In genomic region chrX:16817261-16817769, GRCm38 (mm10) we compare ENCODE assay signal across 7 mouse cellular contexts. TPM values are rescaled to one million over a fixed set of nuclear protein-coding genes. Genes with fewer than 3 reads are reported as not detected.
DNase-seq lines count a peak whose midpoint lies in the region; ATAC-seq and TF ChIP-seq lines count a peak whose summit lies in the region.

TSS of gene Maob (minus strand) at chrX:16817366.

- no peaks in the 10 kb centered on the region for H3K36me3 ChIP-seq in liver, adult 2 months (ENCODE audit: control insufficient read depth, insufficient read depth, low read length)

- H3K4me3 ChIP-seq in liver, adult 2 months (ENCODE audit: insufficient read depth, low read depth, low read length): peak within 1 kb of the TSS; percentile 95

- no peak for ATAC-seq in activated CD4-positive, CD25-positive, alpha-beta regulatory T cell, adult 4 months

- WGBS in liver, adult 2 months: under 1% methylated on average over 18 of the region's 18 CpGs

- H3K79me2 ChIP-seq in liver, adult 2 months (ENCODE audit: control insufficient read depth, insufficient read depth, low read length): no peaks in the 10 kb centered on the region; the same call in 1 of the 2 replicates

- TF ChIP-seq CTCF in liver, adult 2 months (IDR thresholded peaks at IDR 0.05; ENCODE audit: low read depth, low read length): no peak

- H3K27me3 ChIP-seq in liver, adult 2 months (ENCODE audit: control insufficient read depth, insufficient read depth, low read length): no peaks in the 10 kb centered on the region

- TF ChIP-seq POLR2A in liver, adult 2 months (IDR thresholded peaks at IDR 0.05; ENCODE audit: extremely low read depth, insufficient read depth, low read length): peak; percentile 69; the same call in 1 of the 2 replicates

- H3K27ac ChIP-seq in liver, adult 2 months (replicated peaks; ENCODE audit: insufficient read depth, low read depth, low read length): peak within 1 kb of the TSS; percentile 97

- peaks cover 2% of the 10 kb centered on the region for H3K4me1 ChIP-seq in liver, adult 2 months (ENCODE audit: control insufficient read depth, insufficient read depth, low read length)

- DNase-seq in adrenal gland, adult 8-10 months: peak; percentile 12
- DNase-seq in embryo, embryonic 10.5 days (ENCODE audit: low spot score): peak; percentile 54
- peak; percentile 64 to 71 for DNase-seq in heart, adult 18-20 months
- peak; percentile 11 for DNase-seq in kidney, adult 9 months
- DNase-seq in liver, adult 2 months (ENCODE audit: extremely low read depth, low read depth, low spot score): peak; percentile 93
- peak; percentile 32 for DNase-seq in neural tube, embryonic 10.5 days (ENCODE audit: extremely low spot score, low spot score)

- H3K9ac ChIP-seq in liver, adult 2 months (ENCODE audit: low read depth, low read length): peak within 1 kb of the TSS; percentile 92

RNA-seq across cellular contexts. Expression of gene Maob, which starts in this region (rescaled TPM):
- 10 to 100 TPM; 20.3 to 29.6 (median 21.9) TPM for total RNA-seq in adrenal gland, adult 8-10 months (2022)
- 10 to 100 TPM; 44.3 to 51.7 TPM for total RNA-seq in heart, adult 18-20 months (2021)
- 139 and 175 TPM in 2 replicates for total RNA-seq in liver, adult 2 months (2014; rRNA removed)
- polyA plus RNA-seq in liver, adult 2 months (2012; rRNA removed): 101 and 125 TPM in 2 replicates
- not detected for polyA plus RNA-seq in activated CD4-positive, CD25-positive, alpha-beta regulatory T cell, adult 4 months (2017; shearing (Covaris generic))

Comparison
In these comparisons a context has a peak if more than half of its experiments do, and no peak if none do; other contexts are left out.
1. RNA of gene Maob (polyA plus RNA-seq): 101 to 125 TPM in liver, adult 2 months; not detected in activated CD4-positive, CD25-positive, alpha-beta regulatory T cell, adult 4 months; every median in the first group is over 100 times any median in the second.
2. DNase-seq: peak in every context shown above with its lines; median percentile 93 in liver, adult 2 months; 68 in heart, adult 18-20 months; 54 in embryo, embryonic 10.5 days; 32 in neural tube, embryonic 10.5 days; 12 in adrenal gland, adult 8-10 months; 11 in kidney, adult 9 months.